Mouse (Mus musculus): ENCODE data around the gene H2-DMb2.

Gene H2-DMb2

GRCm38 (mm10) chr17:34118873-34119248 is 24.2 kb upstream of the H2-DMb2 start:
- no peak for DNase-seq (ENCODE audit: low read depth, low spot score)

GRCm38 (mm10) chr17:34119249-34120179 is 23.6 kb upstream of the H2-DMb2 start, which contains the start of gene H2-DMa:
Gene H2-DMa (plus strand): TSS chr17:34119541.
- DNase-seq (ENCODE audit: low read depth, low spot score), result peak; percentile 100

- DNase-seq (ENCODE audit: low read depth, low spot score), result peak; percentile 97
Measured at GRCm38 (mm10) chr17:34120180-34120723, 22.9 kb upstream of the H2-DMb2 start.

GRCm38 (mm10) chr17:34120814-34121171 is 22.3 kb upstream of the H2-DMb2 start:
- DNase-seq (ENCODE audit: low read depth, low spot score), result no peak

GRCm38 (mm10) chr17:34121172-34121878 is 21.8 kb upstream of the H2-DMb2 start:
- peak; percentile 97 for DNase-seq (ENCODE audit: low read depth, low spot score)

GRCm38 (mm10) chr17:34121879-34122187 is 21.3 kb upstream of the H2-DMb2 start:
- peak; percentile 79 for DNase-seq (ENCODE audit: low read depth, low spot score)

DNA sequence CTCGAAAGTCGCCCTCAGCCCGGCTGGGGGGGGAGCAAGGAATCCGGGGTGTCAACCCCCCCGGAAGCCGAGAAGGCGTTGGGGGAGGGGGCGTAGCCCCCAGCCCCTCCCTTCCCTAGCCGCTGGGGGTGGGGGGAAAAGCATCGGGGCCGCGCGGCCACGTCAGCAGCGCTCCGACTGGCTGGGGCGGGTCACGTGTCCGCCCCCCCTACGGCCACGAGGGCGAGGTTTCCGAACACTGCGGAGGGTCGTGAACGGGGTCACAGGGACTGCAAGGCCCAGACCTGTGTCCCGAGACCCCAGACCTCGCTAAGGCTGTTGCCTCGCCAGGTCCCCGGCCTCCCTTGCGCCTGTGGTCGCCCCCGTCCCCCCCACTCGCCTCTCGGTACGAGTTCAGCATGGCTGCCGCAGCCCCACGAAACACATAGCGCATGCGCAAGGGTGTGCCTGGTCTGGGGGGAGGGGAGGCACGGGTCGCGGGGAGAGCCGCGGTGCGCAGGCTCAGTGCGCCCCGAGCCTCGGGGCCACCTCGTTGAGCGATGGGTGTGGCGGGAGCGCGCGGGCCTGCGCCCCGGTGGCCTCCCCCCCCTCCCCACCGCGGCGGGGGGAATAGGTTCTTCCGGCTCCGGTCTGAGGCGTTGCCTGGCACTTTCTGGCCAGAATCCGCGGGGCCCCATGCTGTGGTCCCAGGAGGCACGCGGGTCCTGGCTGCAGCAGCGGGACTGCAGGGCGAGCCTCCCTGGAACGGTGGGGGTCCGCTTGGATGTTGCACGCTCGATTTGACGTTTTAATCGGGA is 20.7 kb upstream of the H2-DMb2 start, which contains the start of gene Brd2:
Brd2 (minus strand) TSS at position 447 of the 797 bp plus-strand sequence.
- DNase-seq (ENCODE audit: low read depth, low spot score), result peak; percentile 98

GRCm38 (mm10) chr17:34123111-34123510 is 20.0 kb upstream of the H2-DMb2 start:
- no peak for DNase-seq (ENCODE audit: low read depth, low spot score)

DNA sequence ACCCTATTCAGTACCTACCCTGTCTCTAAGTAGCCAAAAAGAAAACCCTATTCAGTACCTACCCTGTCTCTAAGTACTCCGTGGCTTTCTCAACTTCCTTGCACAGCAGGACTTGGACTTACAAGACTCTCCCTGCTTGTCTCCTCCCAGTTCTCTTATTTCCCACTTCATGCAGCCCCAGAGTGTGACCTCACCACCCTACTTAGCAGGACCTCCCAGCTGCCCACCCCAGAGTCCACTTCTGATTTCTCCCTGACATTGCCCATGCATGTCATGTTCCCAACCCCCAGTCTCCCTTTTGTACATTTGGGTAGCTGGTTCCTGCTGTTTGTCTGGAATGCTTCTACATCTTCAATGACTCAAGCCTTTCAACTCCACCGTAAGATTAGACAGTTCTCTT is 19.6 kb upstream of the H2-DMb2 start:
- no peak for DNase-seq (ENCODE audit: low read depth, low spot score)

DNA sequence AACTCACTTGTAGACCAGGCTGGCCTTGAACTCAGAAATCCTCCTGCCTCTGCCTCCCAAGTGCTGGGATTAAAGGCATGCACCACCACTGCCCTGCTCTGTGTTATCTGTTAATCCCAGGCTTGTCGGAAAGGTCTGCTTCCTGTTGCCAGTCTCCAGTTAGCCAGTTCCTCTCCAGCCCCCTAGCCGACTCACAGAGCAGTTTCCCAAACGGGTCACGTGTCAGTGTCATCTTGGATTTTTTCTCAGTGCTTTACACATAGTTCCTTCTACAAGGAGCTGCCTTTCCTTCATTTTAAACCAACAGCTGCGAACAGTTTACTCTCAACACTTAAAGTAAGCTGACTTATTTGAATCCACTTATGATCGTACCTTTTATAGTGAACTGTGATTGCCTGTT is 18.5 kb upstream of the H2-DMb2 start:
- no peak for DNase-seq (ENCODE audit: low read depth, low spot score)

DNA sequence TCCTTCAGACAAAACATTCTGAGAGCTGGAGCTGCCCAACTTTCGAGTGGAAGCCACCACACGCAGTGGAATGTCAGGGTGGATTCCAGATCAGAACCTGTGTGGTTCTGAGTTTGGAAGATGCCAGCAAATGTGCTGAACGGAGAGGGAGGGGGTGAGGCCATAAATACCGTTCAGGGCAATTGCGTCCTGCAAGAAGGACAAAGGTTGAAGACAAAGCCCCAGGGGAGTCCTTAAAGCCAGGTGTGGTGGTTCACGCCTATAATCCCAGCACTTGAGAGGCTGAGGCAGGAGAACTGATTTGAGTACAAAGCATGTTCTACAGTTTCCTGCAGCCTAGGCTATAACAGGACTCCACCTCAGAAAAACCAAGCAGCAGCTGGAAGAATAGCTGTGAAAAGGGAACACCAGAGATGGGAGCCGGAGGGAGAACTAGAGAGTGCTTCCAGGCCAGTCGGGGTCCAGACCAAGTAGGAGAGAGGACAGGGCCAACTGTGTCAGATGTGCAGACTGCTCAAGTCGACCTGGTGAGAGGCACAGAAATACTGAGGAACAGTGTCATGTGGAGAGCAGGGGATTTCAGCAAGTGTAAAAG is 16.2 kb upstream of the H2-DMb2 start:
- no peak for DNase-seq (ENCODE audit: low read depth, low spot score)

DNA sequence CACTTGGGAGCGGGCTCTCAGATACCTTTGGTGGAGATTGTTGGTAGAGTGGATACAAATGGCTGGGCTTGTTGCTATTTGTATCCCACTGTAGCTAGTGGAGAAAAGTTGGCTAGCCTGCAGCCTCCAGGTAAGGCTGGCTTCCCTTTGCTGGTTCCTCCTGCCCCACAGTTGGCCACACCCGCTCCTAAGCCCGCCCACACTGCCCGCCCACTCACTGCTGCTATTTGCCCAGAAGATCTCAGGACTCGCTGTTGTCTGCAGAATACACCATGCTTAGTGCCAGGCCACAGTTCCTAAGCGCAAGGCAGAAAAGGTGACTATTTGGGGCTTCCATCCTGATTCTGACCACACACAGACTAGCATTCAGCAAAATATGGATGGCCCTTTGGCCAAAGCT is 15.6 kb upstream of the H2-DMb2 start:
- DNase-seq (ENCODE audit: low read depth, low spot score), result peak; percentile 88

DNA sequence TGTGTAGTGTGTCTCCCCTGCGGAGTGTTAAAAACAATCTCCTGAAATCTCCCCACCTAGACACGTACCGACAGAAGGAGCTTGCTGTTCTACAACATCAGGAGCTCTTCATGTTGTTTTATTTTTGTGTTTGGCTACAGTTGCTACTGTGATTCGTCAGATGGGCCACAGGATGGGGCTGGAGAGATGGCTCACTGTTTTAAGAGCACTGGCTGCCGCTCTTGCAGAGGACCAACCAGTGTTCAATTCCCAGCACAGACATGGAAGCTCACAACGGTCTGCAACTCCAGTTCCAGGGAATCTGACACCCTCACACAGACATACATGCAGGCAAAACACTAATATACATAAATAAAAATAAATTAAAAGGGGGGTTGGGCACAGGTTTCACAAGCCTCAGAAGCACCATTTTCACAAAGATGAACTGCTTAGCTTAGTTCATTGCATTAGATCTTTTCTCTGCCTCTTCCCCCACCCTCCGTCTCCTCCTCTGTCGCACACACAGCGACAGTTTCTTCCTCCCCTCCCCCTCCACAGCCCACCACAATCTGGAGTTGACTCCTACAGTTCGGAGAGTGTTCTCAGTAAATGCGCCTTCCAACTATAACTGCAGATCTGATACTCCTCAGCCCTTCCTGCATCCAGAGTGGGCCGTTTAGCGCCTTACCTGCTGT is 14.7 kb upstream of the H2-DMb2 start:
- DNase-seq (ENCODE audit: low read depth, low spot score), result peak; percentile 78

DNA sequence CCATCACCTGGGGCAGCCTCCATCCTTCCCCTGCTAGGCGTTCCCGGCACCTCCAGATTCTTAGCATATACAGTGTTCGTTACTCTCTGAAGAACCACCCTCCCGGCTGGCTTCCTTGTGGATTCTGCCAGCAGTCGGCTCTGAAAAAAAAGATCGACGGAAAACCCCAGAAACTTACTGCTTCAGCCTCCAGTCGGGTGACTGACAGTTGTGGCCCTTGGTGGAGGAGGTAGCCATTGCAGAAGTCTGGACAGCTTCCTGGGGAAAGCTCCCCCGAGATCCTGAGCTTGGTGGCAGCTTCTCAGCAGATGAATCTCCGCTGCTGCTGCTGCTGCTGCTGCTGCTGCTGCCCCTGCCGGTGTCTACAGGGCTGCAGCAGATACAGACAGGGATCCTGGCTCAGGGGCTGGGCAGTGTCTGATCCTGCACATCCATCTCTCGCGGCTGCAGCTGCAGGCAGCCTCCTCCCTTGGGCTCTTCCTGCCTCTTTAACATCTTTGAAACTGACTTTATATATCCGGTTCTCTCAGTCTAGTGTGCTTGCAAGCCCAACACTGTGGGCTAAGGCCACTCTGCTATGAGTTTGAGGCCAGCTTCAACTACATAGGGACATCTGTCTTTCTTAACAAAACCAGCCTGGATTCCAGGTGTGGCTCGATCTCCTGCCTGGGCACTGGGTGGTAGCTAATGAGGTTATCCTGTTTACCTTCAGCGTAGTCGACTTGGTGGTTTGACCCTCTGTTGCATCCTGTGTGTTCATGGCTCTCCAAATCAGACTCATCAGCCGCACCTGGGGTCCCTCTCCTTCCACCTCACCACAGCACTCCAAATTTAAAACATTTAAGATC is 13.9 kb upstream of the H2-DMb2 start:
- peak; percentile 62 for DNase-seq (ENCODE audit: low read depth, low spot score)

DNA sequence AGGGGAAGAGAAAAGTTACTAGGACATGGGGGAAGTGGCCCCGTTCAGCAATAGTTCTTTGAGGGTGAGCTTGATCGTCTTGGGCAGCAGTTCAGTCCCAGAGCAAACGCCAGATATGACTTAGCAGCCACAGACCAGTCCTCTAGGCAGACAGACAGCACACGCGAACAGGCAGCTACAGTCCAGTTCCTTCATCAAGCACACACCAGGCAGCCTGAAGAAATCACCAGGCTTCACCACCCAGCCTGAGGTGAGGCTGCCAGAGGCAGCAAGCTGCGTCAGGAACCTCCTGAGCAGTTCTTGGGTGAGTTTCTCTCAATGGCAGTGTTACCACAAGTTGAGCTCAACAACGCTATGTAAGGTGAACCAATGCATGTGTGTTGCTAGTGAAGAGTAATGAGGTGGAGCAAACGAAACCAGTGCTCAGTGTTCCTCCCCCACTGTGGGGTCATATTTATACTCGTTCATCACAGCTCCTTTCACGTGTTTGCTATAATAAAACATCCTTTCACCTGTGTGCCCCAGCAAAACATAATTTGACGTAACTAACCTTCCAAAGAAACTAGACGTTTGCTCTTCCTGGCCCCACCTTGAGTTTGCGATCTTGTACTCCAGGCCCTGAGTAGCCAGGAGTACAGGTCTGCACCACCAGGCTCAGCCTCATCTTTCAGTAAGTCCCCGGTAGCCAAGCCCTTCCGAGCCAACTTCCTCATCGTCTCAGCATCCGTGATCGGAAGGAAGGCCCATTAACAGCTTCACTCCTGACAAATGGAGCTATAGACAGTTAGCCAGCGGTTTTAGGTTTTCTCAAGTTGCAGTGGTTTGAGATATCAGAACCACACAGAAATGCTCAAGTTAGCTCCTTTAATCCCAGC is 12.8 kb upstream of the H2-DMb2 start:
- DNase-seq (ENCODE audit: low read depth, low spot score), result no peak

- DNase-seq (ENCODE audit: low read depth, low spot score), result no peak
Measured at GRCm38 (mm10) chr17:34131911-34132310, 11.2 kb upstream of the H2-DMb2 start.

GRCm38 (mm10) chr17:34133289-34133688 is 9.8 kb upstream of the H2-DMb2 start:
- no peak for DNase-seq (ENCODE audit: low read depth, low spot score)

DNA sequence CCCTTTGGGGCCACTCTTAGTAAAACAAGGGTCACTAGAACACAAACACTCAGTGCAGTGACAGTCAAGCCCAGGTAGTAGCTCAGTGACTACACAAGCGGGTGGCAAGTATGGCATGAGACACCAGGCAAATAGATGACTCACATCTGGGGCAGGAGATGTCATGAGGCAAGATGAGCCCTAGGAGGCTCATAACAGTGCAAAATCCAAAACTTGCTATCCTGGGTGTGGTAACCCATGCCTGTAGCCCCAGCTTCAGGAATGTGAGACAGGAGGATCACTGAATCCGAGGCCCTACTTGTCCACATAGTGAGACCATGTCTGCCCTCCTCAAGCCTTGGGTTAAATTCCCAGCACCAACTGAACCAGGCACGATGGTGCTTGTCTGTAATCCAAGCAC is 8.7 kb upstream of the H2-DMb2 start:
- DNase-seq (ENCODE audit: low read depth, low spot score), result no peak
